Mouse (Mus musculus) left cerebral cortex, adult 6 months (tissue): ENCODE data around the gene Btbd35f2. TPM values are rescaled to one million over a fixed set of nuclear protein-coding genes. Genes with fewer than 3 reads are reported as not detected.

ENCODE experiments used
- long read RNA-seq, 2 experiments: library from polyadenylated mRNA; unstranded; transcript quantifications; one replicate each; pipeline ENCODE4 v2.0.0; 2019 to 2020
- polyA plus RNA-seq: library from polyadenylated mRNA; unstranded; fragments of <200 nt; fragmentation: Nextera tagmentation; gene quantifications from 2 replicates; pipeline ENCODE4 v1.2.3, GENCODE M21; 2021

The Btbd35f2 gene
- not detected in 2 replicates for polyA plus RNA-seq
- long read RNA-seq, experiment 1 = 0 reads
- long read RNA-seq, experiment 2 = 0 reads

DNA sequence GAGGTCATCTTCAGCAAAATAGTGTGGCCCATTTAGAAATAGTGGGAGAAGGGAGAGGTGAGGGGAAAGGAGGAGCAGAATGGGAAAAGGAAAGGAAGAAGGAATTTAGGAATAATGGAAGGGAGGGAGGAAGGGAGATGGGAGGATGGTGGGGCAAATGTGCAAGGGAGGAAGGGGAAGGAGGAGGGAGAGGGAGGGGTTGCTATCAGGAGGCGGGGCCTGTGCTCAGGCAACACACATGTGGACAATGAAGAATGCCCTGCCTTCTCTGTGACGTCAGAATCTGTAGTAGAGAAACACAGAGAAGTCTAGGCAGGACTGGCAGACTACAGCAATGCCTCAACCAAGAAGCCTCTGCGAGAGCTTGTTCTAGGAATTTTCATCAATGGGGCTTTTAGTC, at the start of gene Btbd35f2:
Btbd35f2 (plus strand) TSS at position 301 of the 400 bp plus-strand sequence.

Other genes with a start within 250 kb of the Btbd35f2 start
- not detected in 2 replicates for gene Btbd35f22, start 230.6 kb upstream of the Btbd35f2 start, polyA plus RNA-seq